Mouse (Mus musculus) embryonic fibroblast, embryonic 13.5 days (primary cell): ENCODE measurements at regions not wholly inside any gene's neighbourhood (a gene's known extent, or its start where the extent isn't known, plus 50 kb on each side); places are given as distances from the start of the nearest gene placed in this dataset.

Experiments
- CTCF ChIP-seq: IDR thresholded peaks from 2 replicates; pipeline ENCODE4 v1.5.1; 2011; ENCODE audit warnings: mild to moderate bottlenecking, control low read depth, low read length, moderate library complexity, borderline replicate concordance; ENCODE audit not compliant: insufficient read depth
- POLR2A ChIP-seq: IDR thresholded peaks from 2 replicates; pipeline ENCODE4 v1.6.1; 2011; ENCODE audit warnings: low read depth, mild to moderate bottlenecking, control low read depth, low read length, moderate library complexity

- no peak for TF ChIP-seq POLR2A
- no peak for TF ChIP-seq CTCF
These were observed 67.3 kb downstream of the C1d start for GRCm38 (mm10) chr11:17324651-17325050.
